Mouse (Mus musculus) duodenum, adult 2 months (tissue): ENCODE data around the gene Zfp87. TPM values are rescaled to one million over a fixed set of nuclear protein-coding genes. Genes with fewer than 3 reads are reported as not detected.

Source experiments
- polyA plus RNA-seq: library from polyadenylated mRNA; depleted of rRNA; stranded (reverse); fragments of >200 nt; gene quantifications from 2 replicates; pipeline ENCODE4 v1.2.3, GENCODE M21; 2012; ENCODE audit warnings: low replicate concordance; rRNA removed

Zfp87 gene
- polyA plus RNA-seq = 2.9 and 6.7 TPM in 2 replicates

GRCm38 (mm10) chr13:67525753-67526410, at the start of gene Zfp87, which contains the start of gene Gm26965:
TSS of gene Zfp87 (minus strand) at chr13:67526177.
TSS of gene Gm26965 (minus strand) at chr13:67526151.

GRCm38 (mm10) chr13:67553730-67554129, 27.8 kb upstream of the Zfp87 start, which contains the start of gene Zfp748:
TSS of gene Zfp748 (minus strand) at chr13:67553830.

DNA sequence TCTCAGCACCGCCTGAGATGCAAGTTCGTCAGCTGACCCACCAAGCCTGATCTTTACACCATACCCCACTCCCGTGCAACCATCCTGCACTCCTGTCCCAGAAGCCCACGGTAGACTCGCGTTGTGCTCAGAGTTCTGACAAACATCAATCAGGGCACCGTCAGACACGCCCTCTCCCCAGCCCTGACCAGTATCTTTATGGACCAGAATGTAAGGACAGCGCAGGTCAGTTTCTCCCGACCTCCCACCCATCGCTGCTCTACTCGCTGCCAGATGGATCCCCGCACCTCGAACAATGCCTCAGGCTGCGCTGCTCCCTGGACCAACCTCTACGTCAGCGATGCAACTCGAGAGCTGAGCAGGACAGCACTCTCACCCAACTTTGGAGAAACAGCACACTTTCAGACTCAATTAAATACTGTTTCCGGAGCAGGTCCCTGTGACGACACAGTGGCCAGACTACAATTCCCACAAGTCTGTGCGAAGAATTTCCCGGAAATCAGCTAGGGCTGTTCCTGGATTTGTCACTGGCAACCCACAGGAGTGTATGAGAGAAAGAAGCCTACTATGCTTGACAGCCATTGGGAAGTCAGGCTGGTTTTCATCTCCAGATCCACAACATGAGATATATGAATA, 25.8 kb downstream of the Zfp87 start, which contains the start of gene Zfp58:
Gene Zfp58 (minus strand): TSS at position 472 of the 636 bp plus-strand sequence.

GRCm38 (mm10) chr13:67483625-67484423, 42.2 kb downstream of the Zfp87 start, which contains the start of gene Zfp874b:
TSS of gene Zfp874b (minus strand) at chr13:67484258.

Other genes with a start within 250 kb of the Zfp87 start
- gene Zfp458, start 247.7 kb downstream of the Zfp87 start, polyA plus RNA-seq = 0.05 and 0.07 TPM in 2 replicates
- gene Zfp457, start 219.7 kb downstream of the Zfp87 start, polyA plus RNA-seq = 0.42 and 0.62 TPM in 2 replicates
- 0.09 and 0.11 TPM in 2 replicates for gene Zfp595, start 193.6 kb downstream of the Zfp87 start, polyA plus RNA-seq
- not detected in 2 replicates for gene Gm28044, start 165.6 kb downstream of the Zfp87 start, polyA plus RNA-seq
- 0.02 TPM in 2 replicates for gene Zfp953, start 165.6 kb downstream of the Zfp87 start, polyA plus RNA-seq
- not detected in 2 replicates for gene Gm28041, start 150.4 kb downstream of the Zfp87 start, polyA plus RNA-seq
- gene Zfp456, start 150.4 kb downstream of the Zfp87 start, polyA plus RNA-seq = 0.02 TPM in 1 of 2 replicates, not detected in the other
- not detected in 2 replicates for gene Zfp429, start 126.4 kb downstream of the Zfp87 start, polyA plus RNA-seq
- gene Zfp459, start 104.8 kb downstream of the Zfp87 start, polyA plus RNA-seq = 0.23 and 0.24 TPM in 2 replicates
- gene Zfp874a, start 74.6 kb downstream of the Zfp87 start, polyA plus RNA-seq = 0.05 TPM in 1 of 2 replicates, not detected in the other
- 0.22 TPM in 1 of 2 replicates, not detected in the other for gene Zfp874b, start 41.9 kb downstream of the Zfp87 start, polyA plus RNA-seq
- gene Zfp58, start 25.6 kb downstream of the Zfp87 start, polyA plus RNA-seq = 0.16 TPM in 1 of 2 replicates, not detected in the other
- gene Gm26965, start within 50 bp of the Zfp87 start, polyA plus RNA-seq = not detected in 2 replicates
- gene Zfp748, start 27.7 kb upstream of the Zfp87 start, polyA plus RNA-seq = 0.06 and 0.75 TPM in 2 replicates
- gene Zfp729b, start 83.5 kb upstream of the Zfp87 start, polyA plus RNA-seq = 0.04 TPM in 1 of 2 replicates, not detected in the other
- gene Gm49345, start 111.6 kb upstream of the Zfp87 start, polyA plus RNA-seq = not detected in 2 replicates
- 0.09 and 0.11 TPM in 2 replicates for gene Zfp729a, start 111.6 kb upstream of the Zfp87 start, polyA plus RNA-seq
- 1.0 and 1.1 TPM in 2 replicates for gene Zfp738, start 160.9 kb upstream of the Zfp87 start, polyA plus RNA-seq
- gene Zfp65, start 203.0 kb upstream of the Zfp87 start, polyA plus RNA-seq = 0.09 and 0.19 TPM in 2 replicates
- not detected in 2 replicates for gene Zfp85, start 229.1 kb upstream of the Zfp87 start, polyA plus RNA-seq